Mouse (Mus musculus): ENCODE results near the gene Rps7. TPM values are rescaled to one million over a fixed set of nuclear protein-coding genes. Genes with fewer than 3 reads are reported as not detected.

Gene Rps7
- polyA plus RNA-seq, 1 experiment = 175 TPM

DNA sequence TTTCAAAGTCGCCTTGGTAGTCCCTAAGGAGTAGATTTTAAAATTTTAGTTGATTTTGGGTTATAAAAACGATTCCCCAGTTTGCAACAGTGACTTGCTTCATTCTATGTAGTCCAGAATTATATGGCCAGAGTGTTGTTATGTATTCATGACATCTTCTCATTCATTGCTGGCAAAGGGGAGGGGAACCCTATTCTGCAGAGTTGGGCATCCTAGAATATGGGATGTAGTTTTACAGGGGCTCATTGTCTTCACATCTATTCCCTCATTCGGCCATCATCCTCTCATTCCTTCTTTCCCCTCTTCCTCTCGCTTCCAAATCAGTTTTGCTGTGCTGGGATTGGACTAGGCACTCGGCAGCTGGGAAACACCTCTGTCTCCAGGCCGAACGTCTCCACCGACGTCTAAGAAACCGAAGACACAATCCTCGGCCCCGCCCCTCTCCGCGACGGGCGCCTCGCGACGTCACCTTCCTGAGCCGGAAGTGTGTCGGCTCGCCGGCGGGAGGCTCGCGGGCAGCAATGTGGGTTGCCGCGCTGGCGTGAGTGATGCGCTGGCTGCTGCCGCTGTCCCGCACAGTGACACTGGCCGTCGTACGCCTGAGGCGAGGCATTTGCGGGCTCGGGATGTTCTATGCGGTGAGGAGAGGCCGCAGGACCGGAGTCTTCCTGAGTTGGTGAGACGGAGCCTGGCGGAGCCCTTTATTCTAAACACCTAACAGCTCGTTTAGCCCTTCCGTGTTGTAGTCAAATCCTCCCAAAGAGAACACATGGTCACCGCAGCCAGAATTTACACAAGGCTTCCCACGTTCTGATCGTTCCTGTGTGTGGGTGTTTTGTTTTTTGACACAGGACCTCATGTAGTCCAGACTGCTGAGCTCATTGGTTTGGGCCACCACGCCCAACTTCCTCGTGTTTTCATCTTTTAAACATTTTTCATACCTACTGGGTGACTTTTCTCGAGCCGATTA lies 13.7 kb upstream of the Rps7 start, which contains the start of gene Rnaseh1:
Gene Rnaseh1 (plus strand): TSS at position 462 of the 970 bp plus-strand sequence.
- Histone ChIP-seq H3K4me3 (replicated peaks; ENCODE audit: extremely low read depth, low read depth, low read length) (peak within 1 kb of the TSS; percentile 95), H3K4me1 (ENCODE audit: control insufficient read depth, insufficient read depth, low read length) (peaks cover 4% of the 10 kb centered on the region; the same call in 1 of the 2 replicates)
- TF ChIP-seq CTCF (IDR thresholded peaks at IDR 0.05; ENCODE audit: insufficient read depth, low read length) = no peak
- peak; percentile 89 for TF ChIP-seq POLR2A (IDR thresholded peaks at IDR 0.05; ENCODE audit: borderline replicate concordance, extremely low read depth, low read depth, low read length)
- DNase-seq = peak; percentile 90
- 2% methylated on average over 52 of the region's 52 CpGs for WGBS

GRCm38 (mm10) chr12:28638778-28639177 lies 3.0 kb upstream of the Rps7 start:
- whole genome bisulfite sequencing = 62% methylated on average over 2 of the region's 2 CpGs
- Histone ChIP-seq H3K4me1 (ENCODE audit: control insufficient read depth, insufficient read depth, low read length) (peaks cover 2% of the 10 kb centered on the region; the same call in 1 of the 2 replicates), H3K4me3 (replicated peaks; ENCODE audit: extremely low read depth, low read depth, low read length) (no peak overlapping the region)
- TF ChIP-seq CTCF (IDR thresholded peaks at IDR 0.05; ENCODE audit: insufficient read depth, low read length) (no peak), POLR2A (IDR thresholded peaks at IDR 0.05; ENCODE audit: borderline replicate concordance, extremely low read depth, low read depth, low read length) (no peak)
- no peak for DNase-seq

DNA sequence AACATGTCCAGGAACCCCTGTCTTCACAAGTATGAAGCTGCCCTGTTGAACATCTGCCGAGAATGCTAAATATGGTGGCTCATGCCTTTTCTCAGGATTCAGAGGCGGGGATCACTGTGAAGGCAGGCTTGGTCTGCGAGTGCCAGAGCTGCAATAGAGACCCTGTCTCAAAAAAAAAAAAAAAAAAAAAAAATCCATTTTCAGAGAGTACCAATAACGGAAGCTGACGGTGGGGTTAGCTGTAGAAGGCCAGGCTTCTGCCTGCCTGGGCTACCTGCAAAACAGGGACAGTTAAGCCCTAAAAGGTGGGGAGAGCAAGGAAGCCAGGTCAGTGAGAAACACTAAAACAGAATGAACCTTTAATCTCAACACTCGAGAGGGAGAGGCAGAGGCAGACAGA lies 790 bp upstream of the Rps7 start:
- H3K4me3 ChIP-seq (replicated peaks; ENCODE audit: extremely low read depth, low read depth, low read length) = no peak overlapping the region
- WGBS = 81% methylated on average over 6 of the region's 6 CpGs
- TF ChIP-seq CTCF (IDR thresholded peaks at IDR 0.05; ENCODE audit: insufficient read depth, low read length) (no peak), POLR2A (IDR thresholded peaks at IDR 0.05; ENCODE audit: borderline replicate concordance, extremely low read depth, low read depth, low read length) (no peak)

GRCm38 (mm10) chr12:28635058-28635534 lies 657 bp downstream of the Rps7 start:
- WGBS = 1% methylated on average over 23 of the region's 23 CpGs
- TF ChIP-seq POLR2A (IDR thresholded peaks at IDR 0.05; ENCODE audit: borderline replicate concordance, extremely low read depth, low read depth, low read length) (no peak), CTCF (IDR thresholded peaks at IDR 0.05; ENCODE audit: insufficient read depth, low read length) (no peak)

More for the DNA sequence above, 790 bp upstream of the Rps7 start:
- no peak for DNase-seq
- H3K4me1 ChIP-seq (ENCODE audit: control insufficient read depth, insufficient read depth, low read length) = peaks cover 2% of the 10 kb centered on the region; the same call in 1 of the 2 replicates

DNA sequence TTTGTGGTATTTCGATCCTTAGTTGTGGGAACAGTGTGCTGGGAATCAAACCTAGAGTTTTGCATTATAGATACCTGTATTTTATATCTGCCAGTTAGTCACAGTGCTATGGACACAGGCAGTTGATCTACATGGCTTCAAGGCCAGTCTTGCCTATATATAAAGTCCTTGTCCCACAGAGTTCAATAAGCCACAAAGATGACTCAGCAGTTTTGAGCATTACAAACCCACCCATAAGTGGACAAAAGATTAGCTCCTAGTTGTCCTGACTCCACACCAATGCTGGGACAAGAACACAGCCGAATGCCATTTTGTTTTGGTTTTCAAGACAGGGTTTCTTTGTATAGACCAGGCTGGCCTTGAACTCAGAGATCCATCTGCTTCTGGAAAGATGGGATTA lies 7.3 kb downstream of the Rps7 start:
- no peaks in the 10 kb centered on the region for H3K4me1 ChIP-seq (ENCODE audit: control insufficient read depth, insufficient read depth, low read length)
- H3K4me3 ChIP-seq (replicated peaks; ENCODE audit: extremely low read depth, low read depth, low read length) = no peak overlapping the region
- no peak for TF ChIP-seq POLR2A (IDR thresholded peaks at IDR 0.05; ENCODE audit: borderline replicate concordance, extremely low read depth, low read depth, low read length)
- 92% methylated on average over 2 of the region's 2 CpGs for WGBS
- DNase-seq = no peak

More at GRCm38 (mm10) chr12:28635058-28635534, 657 bp downstream of the Rps7 start:
- no peak for DNase-seq
- H3K4me3 ChIP-seq (replicated peaks; ENCODE audit: extremely low read depth, low read depth, low read length) = peak overlapping the region; percentile 61
- peaks cover 2% of the 10 kb centered on the region; the same call in 1 of the 2 replicates for H3K4me1 ChIP-seq (ENCODE audit: control insufficient read depth, insufficient read depth, low read length)

- 54% methylated on average over 4 of the region's 4 CpGs for WGBS
- Histone ChIP-seq H3K4me3 (replicated peaks; ENCODE audit: extremely low read depth, low read depth, low read length) (no peak overlapping the region), H3K4me1 (ENCODE audit: control insufficient read depth, insufficient read depth, low read length) (no peaks in the 10 kb centered on the region)
- no peak for DNase-seq
- TF ChIP-seq CTCF (IDR thresholded peaks at IDR 0.05; ENCODE audit: insufficient read depth, low read length) (no peak), POLR2A (IDR thresholded peaks at IDR 0.05; ENCODE audit: borderline replicate concordance, extremely low read depth, low read depth, low read length) (no peak)
Observed at GRCm38 (mm10) chr12:28627092-28627491, 8.7 kb downstream of the Rps7 start.

- TF ChIP-seq CTCF (IDR thresholded peaks at IDR 0.05; ENCODE audit: insufficient read depth, low read length) (no peak), POLR2A (IDR thresholded peaks at IDR 0.05; ENCODE audit: borderline replicate concordance, extremely low read depth, low read depth, low read length) (no peak)
- WGBS = 63% methylated on average over 7 of the region's 7 CpGs
- DNase-seq = no peak
- H3K4me3 ChIP-seq (replicated peaks; ENCODE audit: extremely low read depth, low read depth, low read length) = no peak overlapping the region
- no peaks in the 10 kb centered on the region for H3K4me1 ChIP-seq (ENCODE audit: control insufficient read depth, insufficient read depth, low read length)
Observed at GRCm38 (mm10) chr12:28625407-28625806, 10.3 kb downstream of the Rps7 start.

GRCm38 (mm10) chr12:28624251-28624650 lies 11.5 kb downstream of the Rps7 start:
- H3K4me3 ChIP-seq (replicated peaks; ENCODE audit: extremely low read depth, low read depth, low read length) = no peak overlapping the region
- H3K4me1 ChIP-seq (ENCODE audit: control insufficient read depth, insufficient read depth, low read length) = no peaks in the 10 kb centered on the region
- WGBS = 73% methylated on average over 2 of the region's 2 CpGs
- no peak for DNase-seq
- no peak for TF ChIP-seq POLR2A (IDR thresholded peaks at IDR 0.05; ENCODE audit: borderline replicate concordance, extremely low read depth, low read depth, low read length)
- TF ChIP-seq CTCF (IDR thresholded peaks at IDR 0.05; ENCODE audit: insufficient read depth, low read length) = no peak

GRCm38 (mm10) chr12:28623195-28623594 lies 12.6 kb downstream of the Rps7 start, which contains the start of gene Colec11:
TSS of gene Colec11 (minus strand) at chr12:28623377.
- WGBS = 24% methylated on average over 5 of the region's 5 CpGs
- Histone ChIP-seq H3K4me1 (ENCODE audit: control insufficient read depth, insufficient read depth, low read length) (no peaks in the 10 kb centered on the region), H3K4me3 (replicated peaks; ENCODE audit: extremely low read depth, low read depth, low read length) (no peak within 1 kb of the TSS)
- no peak for TF ChIP-seq CTCF (IDR thresholded peaks at IDR 0.05; ENCODE audit: insufficient read depth, low read length)
- TF ChIP-seq POLR2A (IDR thresholded peaks at IDR 0.05; ENCODE audit: borderline replicate concordance, extremely low read depth, low read depth, low read length) = no peak
- DNase-seq = no peak
